Mouse (Mus musculus): ENCODE measurements around the gene Wipi1. TPM values are rescaled to one million over a fixed set of nuclear protein-coding genes. Genes with fewer than 3 reads are reported as not detected.

Gene Wipi1
- polyA plus RNA-seq, 1 experiment from 2014 or later, result 23.3 TPM

DNA sequence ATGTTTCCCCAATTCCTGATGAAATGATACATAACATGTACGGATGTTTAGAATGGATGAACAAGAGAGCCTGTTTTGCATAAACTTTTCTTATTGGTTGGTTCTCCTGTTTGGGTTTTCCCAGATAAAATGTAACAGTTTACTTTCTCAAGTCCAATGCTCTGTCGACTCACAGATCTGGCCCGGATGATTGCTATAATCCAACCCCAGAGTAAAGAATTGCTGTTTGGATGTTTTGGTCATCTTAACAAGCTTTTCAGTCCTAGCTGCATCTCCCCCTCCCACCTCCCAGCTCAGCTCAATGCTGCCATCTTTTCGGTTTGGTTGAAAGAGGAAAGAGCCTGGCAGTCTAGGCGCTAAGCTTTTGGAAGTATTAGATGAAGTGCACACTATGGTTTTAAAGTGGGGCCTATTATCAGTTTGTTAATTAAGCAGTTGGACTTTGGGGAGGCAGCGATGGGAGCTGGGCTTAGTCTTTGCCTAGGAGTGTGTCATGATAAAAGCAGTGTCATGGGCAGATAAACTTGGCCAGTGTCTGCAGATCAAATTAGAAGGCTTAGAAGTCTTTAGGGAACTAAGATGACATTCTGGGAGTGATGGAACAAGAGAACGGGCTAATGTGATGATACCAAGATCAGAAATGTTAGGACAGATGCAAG lies 1.2 kb upstream of the Wipi1 start:
- H3K4me2 ChIP-seq (ENCODE audit: low read depth, severe bottlenecking), result no peak overlapping the region
- H3K27me3 ChIP-seq (ENCODE audit: control insufficient read depth, insufficient read depth, low read length), result no peaks in the 10 kb centered on the region
- H3K9ac ChIP-seq (ENCODE audit: low read length), result no peak overlapping the region
- H3K36me3 ChIP-seq (ENCODE audit: control insufficient read depth, insufficient read depth, low read length), result no peaks in the 10 kb centered on the region
- no peaks in the 10 kb centered on the region for H3K9me3 ChIP-seq (ENCODE audit: control insufficient read depth, low read length)
- H3K27ac ChIP-seq (replicated peaks; ENCODE audit: low read depth, low read length), result no peak overlapping the region
- WGBS, result 71% methylated on average over 7 of the region's 7 CpGs
- ATAC-seq (ENCODE audit: insufficient number of reproducible peaks, low FRiP score, low TSS enrichment, low read depth) (no peak), DNase-seq (ENCODE audit: low spot score) (no peak)
- no peak overlapping the region for H3K4me3 ChIP-seq (ENCODE audit: low read depth, low read length)
- H3K4me1 ChIP-seq (ENCODE audit: control insufficient read depth, insufficient read depth, low read length), result peaks cover 20% of the 10 kb centered on the region

DNA sequence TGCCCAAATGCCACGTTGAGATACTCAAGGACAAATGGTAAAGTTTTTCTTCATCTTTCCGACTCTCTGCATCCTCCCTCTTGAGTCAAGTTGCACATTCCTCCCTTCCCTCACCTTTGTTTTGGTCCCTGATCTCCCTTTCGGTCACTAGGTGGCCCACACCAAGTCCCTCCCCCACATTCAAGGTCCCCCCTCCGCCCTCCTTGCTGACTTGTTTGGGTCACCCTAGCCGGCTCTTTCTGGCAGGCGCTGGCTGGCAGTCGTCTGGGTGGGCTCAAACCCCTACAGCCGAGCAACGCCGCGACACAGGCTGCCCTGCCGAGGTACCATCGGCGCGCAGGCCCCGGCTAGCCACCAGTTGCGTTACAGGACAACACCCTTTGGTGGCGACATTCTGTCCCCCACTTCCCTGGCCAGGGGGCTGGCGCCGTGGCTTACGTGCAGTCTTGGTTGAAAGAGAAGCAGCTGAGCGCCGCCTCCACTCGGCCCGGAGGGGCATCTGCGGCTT lies 918 bp downstream of the Wipi1 start:
- no peak for DNase-seq (ENCODE audit: low spot score)
- H3K9me3 ChIP-seq (ENCODE audit: control insufficient read depth, low read length), result no peaks in the 10 kb centered on the region
- peak overlapping the region; percentile 47 for H3K4me2 ChIP-seq (ENCODE audit: low read depth, severe bottlenecking)
- H3K27me3 ChIP-seq (ENCODE audit: control insufficient read depth, insufficient read depth, low read length), result no peaks in the 10 kb centered on the region
- H3K4me1 ChIP-seq (ENCODE audit: control insufficient read depth, insufficient read depth, low read length), result peaks cover 15% of the 10 kb centered on the region
- peak overlapping the region; percentile 31 for H3K27ac ChIP-seq (replicated peaks; ENCODE audit: low read depth, low read length)
- ATAC-seq (ENCODE audit: insufficient number of reproducible peaks, low FRiP score, low TSS enrichment, low read depth), result peak; percentile 39
- peak overlapping the region; percentile 74 for H3K4me3 ChIP-seq (ENCODE audit: low read depth, low read length)
- no peaks in the 10 kb centered on the region for H3K36me3 ChIP-seq (ENCODE audit: control insufficient read depth, insufficient read depth, low read length)
- WGBS, result 0% methylated on average over 26 of the region's 26 CpGs
- peak overlapping the region; percentile 64 for H3K9ac ChIP-seq (ENCODE audit: low read length)

GRCm38 (mm10) chr11:109610046-109610794 lies 1.5 kb downstream of the Wipi1 start:
- 16% methylated on average over 9 of the region's 9 CpGs for WGBS
- Histone ChIP-seq H3K4me2 (ENCODE audit: low read depth, severe bottlenecking) (peak overlapping the region; percentile 47), H3K4me3 (ENCODE audit: low read depth, low read length) (peak overlapping the region; percentile 74), H3K36me3 (ENCODE audit: control insufficient read depth, insufficient read depth, low read length) (no peaks in the 10 kb centered on the region), H3K4me1 (ENCODE audit: control insufficient read depth, insufficient read depth, low read length) (peaks cover 15% of the 10 kb centered on the region), H3K27me3 (ENCODE audit: control insufficient read depth, insufficient read depth, low read length) (no peaks in the 10 kb centered on the region), H3K9ac (ENCODE audit: low read length) (peak overlapping the region; percentile 64), H3K9me3 (ENCODE audit: control insufficient read depth, low read length) (no peaks in the 10 kb centered on the region), H3K27ac (replicated peaks; ENCODE audit: low read depth, low read length) (no peak overlapping the region)
- DNase-seq (ENCODE audit: low spot score), result no peak
- ATAC-seq (ENCODE audit: insufficient number of reproducible peaks, low FRiP score, low TSS enrichment, low read depth), result no peak

DNA sequence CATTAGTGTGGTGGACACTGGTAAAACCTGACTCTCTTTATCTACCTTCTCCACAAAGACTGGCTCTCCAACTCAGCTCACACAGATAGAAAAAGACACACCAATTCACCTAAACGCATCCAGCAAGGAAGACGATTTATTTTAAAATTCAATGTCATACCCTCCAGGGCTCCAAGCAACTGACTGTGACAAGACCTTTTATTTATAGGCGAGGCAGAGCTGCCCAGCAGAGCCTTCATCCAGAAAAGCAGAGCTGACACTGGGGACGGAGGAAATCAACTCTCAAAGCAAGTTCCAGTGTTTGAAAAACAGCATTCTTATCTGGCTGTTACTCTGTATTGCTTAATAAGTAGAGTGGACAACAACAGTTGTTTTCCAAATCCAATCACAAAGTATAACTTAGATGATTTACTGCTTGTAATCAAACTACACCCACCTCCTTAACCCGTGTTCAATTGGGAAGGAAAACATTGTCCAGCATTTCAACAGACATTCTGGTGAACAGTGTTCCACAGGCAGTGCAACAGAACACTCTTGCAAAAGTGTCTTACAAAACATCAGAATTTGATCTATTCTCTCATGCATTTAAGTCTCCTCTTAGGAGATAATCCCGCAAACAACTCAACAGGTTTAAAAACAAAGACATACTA lies 2.7 kb downstream of the Wipi1 start:
- H3K4me1 ChIP-seq (ENCODE audit: control insufficient read depth, insufficient read depth, low read length), result peaks cover 15% of the 10 kb centered on the region
- 75% methylated on average over 6 of the region's 6 CpGs for WGBS
- no peak overlapping the region for H3K27ac ChIP-seq (replicated peaks; ENCODE audit: low read depth, low read length)
- H3K27me3 ChIP-seq (ENCODE audit: control insufficient read depth, insufficient read depth, low read length), result no peaks in the 10 kb centered on the region
- no peak overlapping the region for H3K4me3 ChIP-seq (ENCODE audit: low read depth, low read length)
- H3K9me3 ChIP-seq (ENCODE audit: control insufficient read depth, low read length), result no peaks in the 10 kb centered on the region
- no peak for DNase-seq (ENCODE audit: low spot score)
- no peak overlapping the region for H3K9ac ChIP-seq (ENCODE audit: low read length)
- no peaks in the 10 kb centered on the region for H3K36me3 ChIP-seq (ENCODE audit: control insufficient read depth, insufficient read depth, low read length)
- no peak overlapping the region for H3K4me2 ChIP-seq (ENCODE audit: low read depth, severe bottlenecking)
- ATAC-seq (ENCODE audit: insufficient number of reproducible peaks, low FRiP score, low TSS enrichment, low read depth), result no peak

- Histone ChIP-seq H3K27me3 (ENCODE audit: control insufficient read depth, insufficient read depth, low read length) (no peaks in the 10 kb centered on the region), H3K9me3 (ENCODE audit: control insufficient read depth, low read length) (no peaks in the 10 kb centered on the region), H3K4me2 (ENCODE audit: low read depth, severe bottlenecking) (no peak overlapping the region), H3K27ac (replicated peaks; ENCODE audit: low read depth, low read length) (no peak overlapping the region), H3K4me1 (ENCODE audit: control insufficient read depth, insufficient read depth, low read length) (peaks cover 15% of the 10 kb centered on the region), H3K36me3 (ENCODE audit: control insufficient read depth, insufficient read depth, low read length) (no peaks in the 10 kb centered on the region), H3K4me3 (ENCODE audit: low read depth, low read length) (no peak overlapping the region), H3K9ac (ENCODE audit: low read length) (no peak overlapping the region)
- ATAC-seq (ENCODE audit: insufficient number of reproducible peaks, low FRiP score, low TSS enrichment, low read depth) (no peak), DNase-seq (ENCODE audit: low spot score) (no peak)
- 88% methylated on average over 6 of the region's 6 CpGs for WGBS
These were observed 4.2 kb downstream of the Wipi1 start for GRCm38 (mm10) chr11:109607600-109607999.

GRCm38 (mm10) chr11:109598778-109599570 lies 12.8 kb downstream of the Wipi1 start:
- H3K9ac ChIP-seq (ENCODE audit: low read length), result no peak overlapping the region
- H3K4me3 ChIP-seq (ENCODE audit: low read depth, low read length), result no peak overlapping the region
- no peaks in the 10 kb centered on the region for H3K9me3 ChIP-seq (ENCODE audit: control insufficient read depth, low read length)
- H3K27me3 ChIP-seq (ENCODE audit: control insufficient read depth, insufficient read depth, low read length), result no peaks in the 10 kb centered on the region
- ATAC-seq (ENCODE audit: insufficient number of reproducible peaks, low FRiP score, low TSS enrichment, low read depth), result no peak
- peaks cover 2% of the 10 kb centered on the region; the same call in 1 of the 2 replicates for H3K4me1 ChIP-seq (ENCODE audit: control insufficient read depth, insufficient read depth, low read length)
- no peak for DNase-seq (ENCODE audit: low spot score)
- WGBS, result 83% methylated on average over 12 of the region's 12 CpGs
- peaks cover 4% of the 10 kb centered on the region; the same call in 1 of the 2 replicates for H3K36me3 ChIP-seq (ENCODE audit: control insufficient read depth, insufficient read depth, low read length)
- no peak overlapping the region for H3K4me2 ChIP-seq (ENCODE audit: low read depth, severe bottlenecking)
- no peak overlapping the region for H3K27ac ChIP-seq (replicated peaks; ENCODE audit: low read depth, low read length)

GRCm38 (mm10) chr11:109594761-109595160 lies 17.0 kb downstream of the Wipi1 start:
- Histone ChIP-seq H3K36me3 (ENCODE audit: control insufficient read depth, insufficient read depth, low read length) (peaks cover 4% of the 10 kb centered on the region; the same call in 1 of the 2 replicates), H3K4me1 (ENCODE audit: control insufficient read depth, insufficient read depth, low read length) (peaks cover 12% of the 10 kb centered on the region; the same call in 1 of the 2 replicates), H3K4me2 (ENCODE audit: low read depth, severe bottlenecking) (no peak overlapping the region), H3K27me3 (ENCODE audit: control insufficient read depth, insufficient read depth, low read length) (no peaks in the 10 kb centered on the region), H3K9me3 (ENCODE audit: control insufficient read depth, low read length) (no peaks in the 10 kb centered on the region), H3K9ac (ENCODE audit: low read length) (no peak overlapping the region), H3K4me3 (ENCODE audit: low read depth, low read length) (no peak overlapping the region), H3K27ac (replicated peaks; ENCODE audit: low read depth, low read length) (no peak overlapping the region)
- DNase-seq (ENCODE audit: low spot score) (no peak), ATAC-seq (ENCODE audit: insufficient number of reproducible peaks, low FRiP score, low TSS enrichment, low read depth) (no peak)
- 90% methylated on average over 8 of the region's 8 CpGs for WGBS

Measured in limb, embryonic 11.5 days (tissue).